In the genomic region with DNA sequence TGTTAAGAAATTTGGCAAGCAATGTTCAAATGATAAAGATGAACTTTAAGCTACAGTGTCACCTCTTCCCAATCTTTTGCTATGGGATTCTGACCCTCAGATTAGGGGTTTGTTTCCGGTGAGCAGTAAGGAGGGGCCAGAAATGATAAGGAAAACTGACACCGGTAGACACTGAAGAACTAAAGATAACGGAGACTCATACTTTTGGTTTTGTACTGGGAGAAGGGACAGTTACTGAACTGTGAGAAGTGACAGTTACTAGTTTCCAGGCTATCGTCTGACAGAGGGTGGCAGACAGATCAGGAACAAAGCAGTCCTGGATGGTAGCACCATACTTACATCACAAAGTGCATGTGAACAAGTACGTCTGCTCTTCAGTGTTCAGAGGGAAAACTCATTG, we compare ENCODE assay signal across 22 mouse cellular contexts. TPM values are rescaled to one million over a fixed set of nuclear protein-coding genes. Genes with fewer than 3 reads are reported as not detected.
DNase-seq lines count a peak whose midpoint lies in the region; ATAC-seq and TF ChIP-seq lines count a peak whose summit lies in the region.
"Had no signal": no experiment of that assay in that cellular context is flagged by ENCODE, and none has a peak within 500 bp of the region (broad histone marks: within the 10 kb centered on the region; RNA-seq: fewer than 3 reads in every experiment).

No protein-coding gene starts in this region.

- H3K79me2 ChIP-seq in MEL (ENCODE audit: control insufficient read depth, insufficient read depth, low read length, poor library complexity): no peaks in the 10 kb centered on the region

- H3K9ac ChIP-seq in heart, embryonic 16.5 days (ENCODE audit: low read length): no peak overlapping the region
- peak overlapping the region; percentile 62 for H3K9ac ChIP-seq in MEL (ENCODE audit: control insufficient read depth, low read depth, low read length, poor library complexity, severe bottlenecking)
- H3K9ac ChIP-seq in liver, embryonic 16.5 days (ENCODE audit: low read depth, low read length): no peak overlapping the region
- H3K9ac ChIP-seq in intestine, postnatal 0 days (ENCODE audit: low read depth, low read length): no peak overlapping the region
- H3K9ac ChIP-seq: forebrain, embryonic 13.5 days; hindbrain, embryonic 14.5 days; intestine, embryonic 15.5 days; lung, embryonic 14.5 days; midbrain, embryonic 13.5 days; neural tube, embryonic 13.5 days had no signal

- no peak for TF ChIP-seq CTCF in MEL (IDR thresholded peaks at IDR 0.05 in 2 of 3, conservative IDR thresholded peaks at IDR 0.05 in 1 of 3; ENCODE audit: control insufficient read depth in 1 of 3, insufficient read depth in 1 of 3, low read depth in 2 of 3, low read length in 3 of 3, poor library complexity in 1 of 3, severe bottlenecking in 1 of 3)
- TF ChIP-seq CTCF in intestine, postnatal 0 days (IDR thresholded peaks at IDR 0.05; ENCODE audit: low read depth): no peak

- intact Hi-C loops in heart, postnatal 25 days (cut with DNase I): no loop called here

- WGBS in heart, embryonic 16.5 days: 18% methylated on average over 5 of the region's 5 CpGs
- WGBS in liver, embryonic 16.5 days (ENCODE audit: insufficient replicate concordance): 16% methylated on average over 5 of the region's 5 CpGs
- WGBS in intestine, postnatal 0 days: 54% methylated on average over 5 of the region's 5 CpGs

- ATAC-seq in heart, embryonic 16.5 days (replicated peaks; ENCODE audit: extremely low read depth, insufficient read depth, low FRiP score): no peak
- peak; percentile 58 for ATAC-seq in liver, embryonic 16.5 days (ENCODE audit: low read depth)
- no peak for ATAC-seq in intestine, postnatal 0 days
- ATAC-seq: forebrain, embryonic 13.5 days; intestine, embryonic 15.5 days; midbrain, embryonic 13.5 days had no signal

- H3K4me2 ChIP-seq in heart, embryonic 16.5 days (ENCODE audit: low read depth, low read length): peak overlapping the region; percentile 33
- H3K4me2 ChIP-seq in liver, embryonic 16.5 days (ENCODE audit: low read depth, low read length): peak overlapping the region; percentile 24
- no peak overlapping the region for H3K4me2 ChIP-seq in intestine, postnatal 0 days (replicated peaks; ENCODE audit: low read depth)
- H3K4me2 ChIP-seq: forebrain, embryonic 13.5 days; hindbrain, embryonic 14.5 days; intestine, embryonic 15.5 days; lung, embryonic 14.5 days; midbrain, embryonic 13.5 days; neural tube, embryonic 13.5 days had no signal

- no peak overlapping the region for H3K27ac ChIP-seq in heart, embryonic 16.5 days (ENCODE audit: low read length)
- H3K27ac ChIP-seq in MEL (ENCODE audit: control insufficient read depth, low read depth, low read length): peak overlapping the region; percentile 98
- H3K27ac ChIP-seq in liver, embryonic 16.5 days (ENCODE audit: low read length): no peak overlapping the region
- H3K27ac ChIP-seq in intestine, postnatal 0 days (ENCODE audit: low read depth, low read length): no peak overlapping the region
- H3K27ac ChIP-seq: embryonic facial prominence, embryonic 10.5 days; forebrain, embryonic 13.5 days; hindbrain, embryonic 14.5 days; intestine, embryonic 15.5 days; left cerebral cortex, adult 2 months; macrophage; midbrain, embryonic 13.5 days; neural tube, embryonic 13.5 days had no signal

- H3K4me1 ChIP-seq in heart, embryonic 16.5 days (ENCODE audit: control insufficient read depth, insufficient read depth, low read length): no peaks in the 10 kb centered on the region; the same call in 1 of the 2 replicates
- H3K4me1 ChIP-seq in MEL (ENCODE audit: control insufficient read depth in 1 of 2, insufficient read depth in 2 of 2, low read length in 2 of 2): peaks cover 16 to 20% of the 10 kb centered on the region in 2 experiments
- no peaks in the 10 kb centered on the region for H3K4me1 ChIP-seq in liver, embryonic 16.5 days (ENCODE audit: control insufficient read depth, low read depth, low read length)
- no peaks in the 10 kb centered on the region for H3K4me1 ChIP-seq in intestine, postnatal 0 days (replicated peaks; ENCODE audit: control insufficient read depth, insufficient read depth, low read length)
- H3K4me1 ChIP-seq: embryonic facial prominence, embryonic 10.5 days; forebrain, embryonic 13.5 days; intestine, embryonic 15.5 days; midbrain, embryonic 13.5 days; neural tube, embryonic 13.5 days had no signal

- DNase-seq in heart, postnatal 25 days (ENCODE audit: low spot score): no peak
- peak; percentile 89 for DNase-seq in MEL (ENCODE audit: low read depth, low spot score)
- peak; percentile 22 for DNase-seq in c-Kit-positive CD71-positive TER-119-positive erythroid progenitor cells, embryonic 14.5 days (ENCODE audit: low spot score)
- no peak for DNase-seq in thymus, postnatal 0 days (ENCODE audit: low spot score)
- DNase-seq: adrenal gland, postnatal 14 days; cerebellum, adult 18-20 months; gastrocnemius, postnatal 10 days; kidney, postnatal 36 days; left cerebral cortex, postnatal 4 days; lung, embryonic 14.5 days; thymus, postnatal 4 days had no signal

- no peak overlapping the region for H3K4me3 ChIP-seq in heart, embryonic 16.5 days (ENCODE audit: low read length)
- H3K4me3 ChIP-seq in MEL (ENCODE audit: control insufficient read depth in 1 of 2, insufficient read depth in 1 of 2, low read depth in 2 of 2, low read length in 2 of 2): peak overlapping the region; percentile 45 to 64
- 0 out of 2 replicates have a peak overlapping the region, but pooled peaks have one; percentile 3 for H3K4me3 ChIP-seq in liver, embryonic 16.5 days (ENCODE audit: low read depth, low read length)
- H3K4me3 ChIP-seq in intestine, postnatal 0 days (ENCODE audit: low read depth, low read length): no peak overlapping the region
- H3K4me3 ChIP-seq: embryonic facial prominence, embryonic 10.5 days; forebrain, embryonic 13.5 days; intestine, embryonic 15.5 days; left cerebral cortex, adult 2 months; midbrain, embryonic 13.5 days; neural tube, embryonic 13.5 days had no signal

- TF ChIP-seq EP300 in MEL (IDR thresholded peaks at IDR 0.05; ENCODE audit: low read depth in 1 of 2, low read length in 2 of 2): peak; percentile 99 to 100

- TF ChIP-seq POLR2A in MEL (IDR thresholded peaks at IDR 0.05; ENCODE audit: control insufficient read depth in 1 of 2, insufficient read depth in 1 of 2, low read depth in 1 of 2, low read length in 2 of 2, poor library complexity in 1 of 2): peak in 1 of 2 experiments; percentile 77; a peak in 2 of 4 replicates

- no peaks in the 10 kb centered on the region for H3K9me3 ChIP-seq in heart, embryonic 16.5 days (replicated peaks; ENCODE audit: control insufficient read depth, low read length)
- H3K9me3 ChIP-seq in MEL (replicated peaks; ENCODE audit: insufficient read depth, low read length): no peaks in the 10 kb centered on the region
- H3K9me3 ChIP-seq in liver, embryonic 16.5 days (replicated peaks; ENCODE audit: control insufficient read depth, low read length): no peaks in the 10 kb centered on the region
- H3K9me3 ChIP-seq in intestine, postnatal 0 days (ENCODE audit: control insufficient read depth): no peaks in the 10 kb centered on the region
- H3K9me3 ChIP-seq: embryonic facial prominence, embryonic 10.5 days; forebrain, embryonic 13.5 days; intestine, embryonic 15.5 days; midbrain, embryonic 13.5 days; neural tube, embryonic 13.5 days had no signal

- no peaks in the 10 kb centered on the region for H3K36me3 ChIP-seq in heart, embryonic 16.5 days (ENCODE audit: control insufficient read depth, insufficient read depth)
- H3K36me3 ChIP-seq in MEL (ENCODE audit: control insufficient read depth in 1 of 2, insufficient read depth in 2 of 2, low read length in 2 of 2): peaks cover 0 to 18% of the 10 kb centered on the region in 2 experiments; a peak in 2 of 4 replicates
- H3K36me3 ChIP-seq in liver, embryonic 16.5 days (ENCODE audit: control insufficient read depth, insufficient read depth): no peaks in the 10 kb centered on the region
- H3K36me3 ChIP-seq in intestine, postnatal 0 days (ENCODE audit: control insufficient read depth, insufficient read depth): no peaks in the 10 kb centered on the region
- H3K36me3 ChIP-seq: embryonic facial prominence, embryonic 10.5 days; intestine, embryonic 15.5 days; midbrain, embryonic 13.5 days; neural tube, embryonic 13.5 days had no signal

- TF ChIP-seq RAD21 in MEL (IDR thresholded peaks at IDR 0.05; ENCODE audit: low read depth, low read length): no peak

- no peaks in the 10 kb centered on the region for H3K27me3 ChIP-seq in heart, embryonic 16.5 days (ENCODE audit: control insufficient read depth, insufficient read depth, low read length)
- no peaks in the 10 kb centered on the region for H3K27me3 ChIP-seq in MEL (ENCODE audit: control insufficient read depth in 1 of 2, insufficient read depth in 2 of 2, low read length in 2 of 2)
- H3K27me3 ChIP-seq in liver, embryonic 16.5 days (ENCODE audit: control insufficient read depth, insufficient read depth, low read depth, low read length): no peaks in the 10 kb centered on the region
- H3K27me3 ChIP-seq in intestine, postnatal 0 days (replicated peaks; ENCODE audit: control insufficient read depth, insufficient read depth, low read length): no peaks in the 10 kb centered on the region
- H3K27me3 ChIP-seq: forebrain, embryonic 13.5 days; intestine, embryonic 15.5 days; midbrain, embryonic 13.5 days; neural tube, embryonic 13.5 days had no signal

TF ChIP-seq in MEL, 35 proteins besides CTCF, POLR2A, EP300 and RAD21 (continues in another document):
- peak; percentile 81 for TF ChIP-seq MAX (IDR thresholded peaks at IDR 0.05; ENCODE audit: low read length)
- peak; percentile 58 for TF ChIP-seq KAT2A (conservative IDR thresholded peaks at IDR 0.05; ENCODE audit: low read depth, low read length)

RNA-seq across cellular contexts. Expression of gene D630036H23Rik, which starts 55.0 kb away (rescaled TPM):
- 0.77 and 1.4 TPM in 2 replicates for polyA plus RNA-seq in heart, embryonic 16.5 days (2015; fragmentation: Nextera tagmentation; extraction: Ambion mirVana)
- 1 to 10 TPM; 1.7 TPM for total RNA-seq in heart, postnatal 25 days (2021)
- 0.16 and 1.0 TPM in 2 replicates for total RNA-seq in MEL (2012; rRNA removed)
- polyA plus RNA-seq in MEL (2012; ENCODE audit: insufficient read depth in 1 of 2, insufficient read length in 2 of 2, low read depth in 1 of 2, low replicate concordance in 2 of 2, missing spikeins in 1 of 2): under 1 TPM in 1 of 2 experiments, not detected in 1; 0.42 TPM
- 0.20 and 0.34 TPM in 2 replicates for polyA plus RNA-seq in liver, embryonic 16.5 days (2015; fragmentation: Nextera tagmentation; extraction: Ambion mirVana)
- polyA plus RNA-seq in thymus, postnatal 0 days (2015; fragmentation: Nextera tagmentation; extraction: Ambion mirVana): 1.3 and 1.6 TPM in 2 replicates
- 2.2 and 2.7 TPM in 2 replicates for polyA plus RNA-seq in intestine, postnatal 0 days (2015; fragmentation: Nextera tagmentation; extraction: Ambion mirVana)
- polyA plus RNA-seq: macrophage had no signal

RNA-seq across cellular contexts. Expression of gene Ispd, which starts 55.7 kb away (rescaled TPM):
- 9.5 and 9.8 TPM in 2 replicates for polyA plus RNA-seq in heart, embryonic 16.5 days (2015; fragmentation: Nextera tagmentation; extraction: Ambion mirVana)
- 1 to 10 TPM; 4.7 to 6.3 TPM for total RNA-seq in heart, postnatal 25 days (2021)
- total RNA-seq in MEL (2012; rRNA removed): 2.6 and 2.8 TPM in 2 replicates
- polyA plus RNA-seq in MEL (2012; ENCODE audit: insufficient read depth in 1 of 2, insufficient read length in 2 of 2, low read depth in 1 of 2, low replicate concordance in 2 of 2, missing spikeins in 1 of 2): 10 to 100 TPM in 1 of 2 experiments, 1 to 10 TPM in 1; 2.4 to 54.1 TPM
- polyA plus RNA-seq in liver, embryonic 16.5 days (2015; fragmentation: Nextera tagmentation; extraction: Ambion mirVana): 1.7 and 1.8 TPM in 2 replicates
- 2.7 and 2.9 TPM in 2 replicates for polyA plus RNA-seq in thymus, postnatal 0 days (2015; fragmentation: Nextera tagmentation; extraction: Ambion mirVana)
- 5.2 and 5.7 TPM in 2 replicates for polyA plus RNA-seq in intestine, postnatal 0 days (2015; fragmentation: Nextera tagmentation; extraction: Ambion mirVana)

Comparison
In these comparisons a context has a peak if more than half of its experiments do, and no peak if none do; other contexts are left out.
1. H3K4me3 ChIP-seq: peak in MEL (2 of 2) and liver, embryonic 16.5 days (single experiment); none in heart, embryonic 16.5 days (single experiment) and intestine, postnatal 0 days (single experiment).
2. DNase-seq: peak in MEL (single experiment) and c-Kit-positive CD71-positive TER-119-positive erythroid progenitor cells, embryonic 14.5 days (single experiment); none in heart, postnatal 25 days (single experiment) and thymus, postnatal 0 days (single experiment).